Mouse (Mus musculus): ENCODE measurements around the gene Pygb.

The Pygb gene

GRCm38 (mm10) chr2:150841109-150841508 lies 54.6 kb downstream of the Pygb start:
- DNase-seq (ENCODE audit: low spot score): peak; percentile 17

- DNase-seq (ENCODE audit: low spot score): no peak
Measured at GRCm38 (mm10) chr2:150842049-150842461, 55.5 kb downstream of the Pygb start.

- no peak for DNase-seq (ENCODE audit: low spot score)
Measured at GRCm38 (mm10) chr2:150844798-150845197, 58.3 kb downstream of the Pygb start.

- no peak for DNase-seq (ENCODE audit: low spot score)
Measured at GRCm38 (mm10) chr2:150847436-150847995, 61.0 kb downstream of the Pygb start.

GRCm38 (mm10) chr2:150851251-150851650 lies 64.7 kb downstream of the Pygb start:
- no peak for DNase-seq (ENCODE audit: low spot score)

GRCm38 (mm10) chr2:150855186-150855585 lies 68.7 kb downstream of the Pygb start:
- DNase-seq (ENCODE audit: low spot score): no peak

GRCm38 (mm10) chr2:150858724-150859487 lies 72.4 kb downstream of the Pygb start:
- no peak for DNase-seq (ENCODE audit: low spot score)

GRCm38 (mm10) chr2:150859709-150860470 lies 73.4 kb downstream of the Pygb start:
- no peak for DNase-seq (ENCODE audit: low spot score)

- no peak for DNase-seq (ENCODE audit: low spot score)
Measured at GRCm38 (mm10) chr2:150861128-150861527, 74.6 kb downstream of the Pygb start.

GRCm38 (mm10) chr2:150867021-150867420 lies 80.5 kb downstream of the Pygb start:
- DNase-seq (ENCODE audit: low spot score): no peak

GRCm38 (mm10) chr2:150869446-150869845 lies 82.9 kb downstream of the Pygb start:
- DNase-seq (ENCODE audit: low spot score): no peak

GRCm38 (mm10) chr2:150874508-150874907 lies 88.0 kb downstream of the Pygb start:
- no peak for DNase-seq (ENCODE audit: low spot score)

GRCm38 (mm10) chr2:150875226-150875625 lies 88.7 kb downstream of the Pygb start:
- no peak for DNase-seq (ENCODE audit: low spot score)

GRCm38 (mm10) chr2:150877561-150877960 lies 91.0 kb downstream of the Pygb start:
- no peak for DNase-seq (ENCODE audit: low spot score)
